Mouse (Mus musculus) G1E-ER4 (cell line): Measurements from ENCODE around the gene Insl5. TPM values are rescaled to one million over a fixed set of nuclear protein-coding genes. Genes with fewer than 3 reads are reported as not detected.

Experiments used
- GATA1 ChIP-seq: IDR thresholded peaks from one replicate; pipeline ENCODE4 v1.8.0; 2012; ENCODE audit warnings: low read length, inconsistent platforms
- polyA plus RNA-seq: library from polyadenylated mRNA; stranded (reverse); fragments of >175 nt; gene quantifications from 2 replicates; pipeline ENCODE4 v1.2.3, GENCODE M21; 2012

Insl5 gene
- polyA plus RNA-seq, 1 experiment, result not detected

DNA sequence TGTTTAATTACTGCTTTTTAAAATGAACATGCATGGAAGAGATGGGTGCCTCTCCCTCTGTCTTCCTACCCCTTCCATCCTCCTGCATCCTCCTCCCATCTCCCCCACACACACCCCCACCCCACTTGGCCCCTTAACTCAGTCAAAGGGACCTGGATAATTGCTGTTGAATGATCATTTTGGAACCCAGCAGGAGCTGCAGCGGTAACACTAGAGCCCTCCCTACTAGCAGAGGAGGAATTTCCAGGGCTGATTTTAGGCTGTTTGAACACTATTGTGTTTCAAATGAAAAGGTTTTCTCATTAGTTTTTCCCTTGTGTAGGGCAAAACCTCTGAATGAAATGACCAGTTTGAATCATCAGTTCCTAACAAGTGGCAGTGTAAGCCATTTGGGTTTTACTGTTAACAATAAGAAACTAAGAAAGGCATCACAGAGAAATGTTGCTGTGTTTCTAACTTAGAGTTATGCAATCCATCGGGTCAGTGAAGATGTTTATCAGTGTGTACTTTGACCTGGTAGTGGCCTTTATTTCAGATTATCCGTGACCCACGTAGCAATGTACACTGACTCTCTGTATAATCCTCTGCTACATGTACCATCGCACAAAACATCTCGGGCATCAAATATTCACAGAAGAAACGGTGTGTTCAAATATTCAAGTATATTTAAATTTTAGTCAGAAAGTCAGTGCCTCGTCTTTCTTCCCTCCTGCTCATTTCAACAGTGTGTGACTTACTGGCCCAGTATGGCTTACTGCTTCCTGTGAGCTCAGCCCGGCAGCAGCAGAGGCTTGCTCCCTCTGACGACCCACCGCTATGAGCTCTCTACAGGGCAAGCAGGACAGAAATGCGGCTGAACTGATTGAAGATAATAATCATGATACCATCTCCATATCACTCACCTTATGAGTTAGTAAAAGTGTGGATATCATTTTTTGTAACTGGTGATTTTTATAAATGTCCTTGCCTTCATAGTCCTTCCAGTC is 50.1 kb downstream of the Insl5 start:
- TF ChIP-seq GATA1, result no peak

- no peak for TF ChIP-seq GATA1
Measured at GRCm38 (mm10) chr4:102974172-102974571, 52.5 kb downstream of the Insl5 start.

DNA sequence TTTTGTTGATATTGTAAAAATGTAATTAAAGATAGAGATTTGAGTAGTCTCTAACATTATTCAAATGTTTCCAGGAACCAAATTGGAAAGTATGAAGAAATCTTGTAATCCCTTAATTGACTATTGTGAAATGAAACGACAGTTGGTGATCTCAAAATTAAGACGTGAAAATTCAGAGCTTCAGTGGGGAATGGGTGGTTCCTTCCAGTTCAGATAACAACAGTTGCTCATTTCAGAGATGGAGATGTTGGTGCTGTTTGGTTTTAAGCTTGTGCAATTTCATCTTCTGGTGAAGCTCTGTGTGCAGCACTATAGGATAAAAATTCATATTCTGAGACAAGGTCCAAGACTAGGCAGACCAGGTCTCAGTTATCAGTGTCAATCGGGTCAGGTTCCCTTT is 54.6 kb downstream of the Insl5 start:
- TF ChIP-seq GATA1, result no peak

- TF ChIP-seq GATA1, result no peak
Measured at GRCm38 (mm10) chr4:102971159-102971558, 55.5 kb downstream of the Insl5 start.

- TF ChIP-seq GATA1, result no peak
Measured at GRCm38 (mm10) chr4:102969599-102969998, 57.0 kb downstream of the Insl5 start.

Other genes with a start within 250 kb of the Insl5 start
- not detected in 2 replicates for gene Tctex1d1, start 48.2 kb downstream of the Insl5 start, polyA plus RNA-seq
- 14.4 and 17.8 TPM in 2 replicates for gene Mier1, start 87.5 kb upstream of the Insl5 start, polyA plus RNA-seq
- gene Wdr78, start 87.7 kb upstream of the Insl5 start, polyA plus RNA-seq, result 0.56 and 0.91 TPM in 2 replicates
- gene Slc35d1, start 188.3 kb upstream of the Insl5 start, polyA plus RNA-seq, result 1.9 and 2.0 TPM in 2 replicates